Mouse (Mus musculus) heart, embryonic 12.5 days (tissue): Measurements from ENCODE around the gene Rnf38. TPM values are rescaled to one million over a fixed set of nuclear protein-coding genes. Genes with fewer than 3 reads are reported as not detected.

Experiments used
- ATAC-seq: fragments of 200-750 bp; cut with Nextera tagmentation; 2 replicates; pipeline ENCODE4 v1.8.0; 2017; ENCODE audit warnings: moderate TSS enrichment, moderate library complexity; ENCODE audit not compliant: insufficient number of reproducible peaks, low FRiP score
- H3K27ac ChIP-seq: fragments of 300-500 bp; sonication (generic); 2 replicates; pipeline ENCODE4 v1.5.1; 2016; ENCODE audit warnings: mild to moderate bottlenecking, moderate library complexity; ENCODE audit not compliant: poor library complexity, severe bottlenecking
- H3K27me3 ChIP-seq: fragments of 300-500 bp; sonication (generic); replicated peaks from 2 replicates; pipeline ENCODE4 v1.6.1; 2016; ENCODE audit warnings: mild to moderate bottlenecking, moderate library complexity
- H3K36me3 ChIP-seq: fragments of 300-500 bp; sonication (generic); 2 replicates; pipeline ENCODE4 v1.6.1; 2016; ENCODE audit warnings: mild to moderate bottlenecking, moderate library complexity
- H3K4me1 ChIP-seq: fragments of 300-500 bp; sonication (generic); replicated peaks from 2 replicates; pipeline ENCODE4 v1.6.1; 2016; ENCODE audit warnings: mild to moderate bottlenecking
- H3K4me2 ChIP-seq: fragments of 300-500 bp; sonication (generic); 2 replicates; pipeline ENCODE4 v1.6.1; 2016; ENCODE audit warnings: mild to moderate bottlenecking, moderate library complexity
- H3K4me3 ChIP-seq: fragments of 300-500 bp; sonication (generic); 2 replicates; pipeline ENCODE4 v1.5.1; 2016; ENCODE audit warnings: mild to moderate bottlenecking
- H3K9ac ChIP-seq: fragments of 300-500 bp; sonication (generic); 2 replicates; pipeline ENCODE4 v1.6.1; 2016; ENCODE audit warnings: mild to moderate bottlenecking, moderate library complexity
- H3K9me3 ChIP-seq: fragments of 300-500 bp; sonication (generic); replicated peaks from 2 replicates; pipeline ENCODE4 v1.6.1; 2016; ENCODE audit warnings: mild to moderate bottlenecking, moderate library complexity
- WGBS: fragments of 180-500 bp; shearing (Covaris S2); methylation state at CpG from one replicate; pipeline ENCODE4 v1.1.7; 2016; 5-methylcytosine and 5-hydroxymethylcytosine counted together
- polyA plus RNA-seq: library from polyadenylated mRNA; unstranded; fragments of >200 nt; fragmentation: Nextera tagmentation; extraction: Ambion mirVana; gene quantifications from 2 replicates; pipeline ENCODE4 v1.2.1, GENCODE M21; 2016

The Rnf38 gene
- polyA plus RNA-seq, 1 experiment from 2014 or later = 27.5 TPM

DNA sequence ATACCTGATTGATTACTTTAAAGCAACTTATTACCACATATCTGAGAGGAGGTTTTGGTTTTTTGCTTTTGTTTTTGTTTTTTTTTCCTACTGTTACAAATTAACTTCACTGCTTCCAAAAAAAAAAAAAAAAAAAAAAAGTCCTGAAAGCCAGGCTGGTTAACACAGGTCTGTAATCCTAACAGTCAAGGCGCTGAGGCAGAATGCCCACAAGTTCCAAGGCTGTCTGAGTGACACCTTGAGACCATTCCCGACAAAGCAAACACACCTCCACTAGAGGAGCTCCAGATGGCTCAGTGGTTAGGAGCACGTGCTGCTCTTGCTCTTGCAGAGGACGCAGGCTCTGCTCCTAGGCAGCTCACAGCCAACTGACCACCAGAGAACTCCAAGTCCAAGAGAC lies 10.1 kb downstream of the Rnf38 start:
- Histone ChIP-seq H3K36me3 (no peaks in the 10 kb centered on the region), H3K9me3 (no peaks in the 10 kb centered on the region), H3K27me3 (no peaks in the 10 kb centered on the region), H3K4me3 (no peak overlapping the region), H3K27ac (no peak overlapping the region), H3K4me1 (peaks cover 6% of the 10 kb centered on the region; the same call in 1 of the 2 replicates), H3K9ac (no peak overlapping the region), H3K4me2 (no peak overlapping the region)
- WGBS = 63% methylated on average over 4 of the region's 4 CpGs
- ATAC-seq = no peak

DNA sequence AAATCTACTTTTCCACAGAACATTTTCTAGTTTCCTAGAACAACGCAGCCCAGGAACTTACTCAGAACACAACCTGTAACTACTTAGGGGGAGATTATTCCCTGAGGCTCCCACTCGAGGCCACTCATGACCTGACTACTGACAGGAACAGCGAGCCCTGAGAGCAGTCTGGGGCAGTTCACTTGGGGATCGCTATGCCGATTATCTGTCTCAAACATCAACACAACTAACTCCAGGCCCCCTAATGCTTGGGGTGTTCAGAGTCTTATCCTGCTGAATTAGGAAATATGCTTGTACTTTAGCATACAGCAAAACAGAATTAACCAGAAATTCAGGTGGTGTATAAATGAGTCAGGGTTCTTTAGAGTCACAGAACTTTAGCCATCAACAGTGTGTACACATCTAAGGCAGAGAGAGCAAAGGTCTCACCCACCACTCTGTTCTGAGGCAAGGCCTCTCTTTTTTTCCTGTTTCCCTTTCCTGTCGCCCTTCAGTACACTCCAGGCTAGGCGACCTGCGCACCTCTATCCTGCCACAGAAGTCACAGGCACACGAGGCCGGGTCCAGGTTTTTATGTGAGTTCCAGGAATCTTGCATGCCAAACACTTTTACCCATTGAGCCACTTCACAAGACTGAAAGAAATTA lies 16.7 kb downstream of the Rnf38 start:
- no peak overlapping the region for H3K4me3 ChIP-seq
- no peaks in the 10 kb centered on the region for H3K36me3 ChIP-seq
- no peak overlapping the region for H3K4me2 ChIP-seq
- H3K27ac ChIP-seq = no peak overlapping the region
- no peaks in the 10 kb centered on the region for H3K27me3 ChIP-seq
- 39% methylated on average over 10 of the region's 10 CpGs for WGBS
- no peaks in the 10 kb centered on the region for H3K9me3 ChIP-seq
- H3K4me1 ChIP-seq = peaks cover 13% of the 10 kb centered on the region; the same call in 1 of the 2 replicates
- no peak overlapping the region for H3K9ac ChIP-seq
- ATAC-seq = no peak

DNA sequence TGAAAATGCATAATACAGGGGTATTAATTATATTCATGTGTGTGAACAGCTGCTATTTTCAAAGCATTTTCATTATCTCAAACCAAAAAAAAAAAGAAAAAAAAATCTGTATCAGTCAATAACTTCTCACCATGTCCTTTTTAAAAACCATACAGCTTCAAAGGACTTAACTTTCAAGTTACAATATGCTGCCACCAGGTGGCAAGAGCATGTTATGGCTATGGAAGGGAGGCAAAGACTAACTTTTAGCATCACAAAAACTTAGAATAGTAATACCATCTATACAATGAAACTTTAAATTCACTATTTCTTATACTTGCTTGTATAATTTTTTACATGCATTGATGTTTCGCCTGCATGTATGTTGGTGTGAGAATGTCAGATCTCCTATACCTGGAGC lies 33.6 kb downstream of the Rnf38 start:
- 67% methylated on average over 1 of the region's 1 CpGs for WGBS

DNA sequence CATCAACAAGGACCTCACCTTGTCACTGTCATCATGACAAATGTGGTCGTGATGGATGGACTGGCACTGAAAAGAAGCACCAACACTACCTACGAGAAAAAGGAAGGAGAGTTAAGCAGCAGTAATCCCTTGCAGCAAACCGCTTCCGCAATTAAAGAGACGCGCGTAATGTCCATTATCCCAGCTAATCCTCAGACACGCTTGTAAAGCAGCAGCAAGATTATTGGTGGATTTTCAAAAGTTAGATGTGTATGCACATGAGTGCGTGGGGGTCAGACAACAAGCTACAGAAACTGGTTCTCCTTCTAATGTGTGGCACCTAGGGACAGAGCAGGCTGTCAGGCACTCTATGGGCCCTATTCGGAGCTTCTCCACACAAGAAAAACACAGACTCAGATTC lies 46.2 kb downstream of the Rnf38 start:
- Histone ChIP-seq H3K9ac (no peak overlapping the region), H3K4me1 (no peaks in the 10 kb centered on the region), H3K9me3 (no peaks in the 10 kb centered on the region), H3K4me2 (no peak overlapping the region), H3K36me3 (no peaks in the 10 kb centered on the region), H3K27ac (no peak overlapping the region), H3K27me3 (no peaks in the 10 kb centered on the region), H3K4me3 (no peak overlapping the region)
- no peak for ATAC-seq
- 86% methylated on average over 10 of the region's 10 CpGs for WGBS

More for the DNA sequence above, 33.6 kb downstream of the Rnf38 start:
- Histone ChIP-seq H3K9ac (no peak overlapping the region), H3K27ac (no peak overlapping the region), H3K4me2 (no peak overlapping the region), H3K4me3 (no peak overlapping the region), H3K36me3 (no peaks in the 10 kb centered on the region), H3K27me3 (no peaks in the 10 kb centered on the region), H3K9me3 (no peaks in the 10 kb centered on the region), H3K4me1 (peaks cover 10% of the 10 kb centered on the region)
- ATAC-seq = no peak

DNA sequence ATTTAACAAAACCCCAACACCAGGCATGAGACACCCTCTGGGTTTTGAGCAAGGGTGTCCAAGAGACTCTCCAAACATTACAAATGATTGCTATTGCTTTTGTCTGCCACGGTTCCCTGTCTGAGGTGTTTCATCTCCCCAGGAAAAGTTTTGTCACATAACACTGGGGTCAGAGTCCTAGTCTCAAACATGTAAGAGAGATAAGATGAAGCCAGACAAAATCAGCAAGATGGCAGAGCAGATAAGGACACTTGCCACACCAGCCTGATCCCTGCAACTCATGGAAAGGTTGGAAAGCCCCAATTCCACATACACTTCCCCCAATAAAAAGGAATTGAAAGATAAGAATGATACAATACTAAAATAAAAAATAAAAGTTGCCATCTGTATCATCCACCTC lies 49.7 kb downstream of the Rnf38 start:
- Histone ChIP-seq H3K9ac (no peak overlapping the region), H3K36me3 (no peaks in the 10 kb centered on the region), H3K4me1 (peaks cover 11% of the 10 kb centered on the region; the same call in 1 of the 2 replicates), H3K4me2 (no peak overlapping the region), H3K4me3 (no peak overlapping the region), H3K27me3 (no peaks in the 10 kb centered on the region), H3K9me3 (no peaks in the 10 kb centered on the region), H3K27ac (no peak overlapping the region)
- ATAC-seq = no peak
- 53% methylated on average over 1 of the region's 1 CpGs for WGBS

DNA sequence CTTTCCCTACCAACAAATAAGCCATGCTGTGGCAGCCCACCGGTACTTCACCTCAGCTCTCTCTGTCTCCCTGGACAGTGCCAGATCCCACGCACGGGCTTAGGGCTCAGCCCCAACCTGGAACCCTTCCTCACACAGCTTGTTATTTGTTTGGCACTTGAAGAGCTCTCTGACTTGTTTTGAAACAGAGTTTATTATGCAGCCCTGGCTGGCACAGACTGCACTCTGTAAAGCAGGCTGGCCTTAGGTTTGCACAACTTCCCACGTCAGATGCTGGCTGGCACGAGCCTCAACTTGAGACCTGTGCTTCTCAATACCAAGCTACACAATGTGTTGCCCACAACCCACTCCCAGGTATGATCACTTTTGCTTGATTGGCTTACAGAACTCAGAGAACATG lies 53.8 kb downstream of the Rnf38 start:
- Histone ChIP-seq H3K9me3 (no peaks in the 10 kb centered on the region), H3K9ac (no peak overlapping the region), H3K27ac (no peak overlapping the region), H3K36me3 (no peaks in the 10 kb centered on the region), H3K4me1 (peaks cover 11% of the 10 kb centered on the region; the same call in 1 of the 2 replicates), H3K4me3 (no peak overlapping the region), H3K4me2 (no peak overlapping the region), H3K27me3 (no peaks in the 10 kb centered on the region)
- ATAC-seq = no peak
- WGBS = 79% methylated on average over 5 of the region's 5 CpGs

DNA sequence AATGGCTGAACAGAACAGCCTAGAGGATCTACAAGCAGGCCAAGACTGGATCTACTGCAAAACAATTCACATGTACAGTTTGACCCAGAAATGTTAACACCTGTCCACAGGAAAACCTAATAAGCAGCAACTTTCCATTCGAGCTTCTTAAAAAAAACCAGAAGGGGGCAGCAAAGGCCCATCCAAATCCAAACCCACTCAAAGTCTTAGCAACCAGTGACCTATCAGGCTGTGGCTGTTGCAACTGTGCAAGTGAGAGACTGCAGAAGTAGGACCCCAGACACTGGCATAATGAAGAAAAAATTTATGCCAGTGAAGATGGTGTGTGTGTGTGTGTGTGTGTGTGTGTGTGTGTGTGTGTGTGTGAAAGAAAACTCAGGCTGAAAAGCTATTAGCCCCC lies 60.4 kb downstream of the Rnf38 start:
- no peak overlapping the region for H3K4me3 ChIP-seq
- no peak overlapping the region for H3K9ac ChIP-seq
- H3K27ac ChIP-seq = no peak overlapping the region
- ATAC-seq = no peak
- H3K4me1 ChIP-seq = peaks cover 9% of the 10 kb centered on the region
- H3K4me2 ChIP-seq = no peak overlapping the region
- H3K9me3 ChIP-seq = no peaks in the 10 kb centered on the region
- H3K36me3 ChIP-seq = no peaks in the 10 kb centered on the region
- H3K27me3 ChIP-seq = no peaks in the 10 kb centered on the region
- 3% methylated on average over 1 of the region's 1 CpGs for WGBS

DNA sequence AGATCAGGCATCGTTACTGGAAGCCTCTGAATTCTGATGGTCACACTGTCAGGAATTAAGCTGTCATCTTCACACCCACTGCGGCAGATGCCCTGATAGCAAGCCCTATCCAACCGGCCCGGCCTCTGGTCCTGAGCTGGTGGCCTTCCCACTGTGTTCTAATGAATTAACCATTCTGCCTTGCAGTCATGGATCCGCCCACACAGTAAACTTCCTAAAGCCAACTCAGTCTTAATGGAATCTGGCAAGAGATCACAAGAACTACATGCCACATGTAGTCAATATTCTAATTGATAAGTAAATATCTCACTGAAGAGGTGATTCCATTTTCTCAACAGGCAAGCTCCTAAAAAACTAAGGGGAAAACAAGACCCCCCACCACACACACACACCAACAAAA lies 60.9 kb downstream of the Rnf38 start:
- no peaks in the 10 kb centered on the region for H3K9me3 ChIP-seq
- no peaks in the 10 kb centered on the region for H3K36me3 ChIP-seq
- WGBS = 61% methylated on average over 5 of the region's 5 CpGs
- no peaks in the 10 kb centered on the region for H3K27me3 ChIP-seq
- H3K9ac ChIP-seq = no peak overlapping the region
- H3K27ac ChIP-seq = no peak overlapping the region
- H3K4me2 ChIP-seq = no peak overlapping the region
- H3K4me1 ChIP-seq = peaks cover 9% of the 10 kb centered on the region
- no peak overlapping the region for H3K4me3 ChIP-seq
- ATAC-seq = no peak

DNA sequence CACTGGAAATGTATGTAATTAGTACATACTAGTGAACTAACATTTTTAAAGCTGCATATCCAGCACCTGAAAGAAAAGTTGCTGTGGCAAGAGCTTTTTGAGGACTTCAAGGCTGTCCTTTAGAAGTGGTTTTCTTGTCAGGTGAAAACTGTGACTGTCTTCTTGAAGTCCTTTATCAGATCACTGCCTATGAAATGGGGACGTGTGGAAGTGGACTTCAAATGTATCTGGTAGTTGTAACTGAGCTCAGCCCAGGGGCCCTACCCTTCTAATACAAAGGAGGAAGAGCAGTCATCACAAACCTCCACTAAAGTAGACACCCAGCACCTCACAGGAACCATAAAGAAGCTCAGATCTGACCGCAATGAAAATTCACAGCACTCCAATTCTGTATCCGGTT lies 63.7 kb downstream of the Rnf38 start:
- WGBS = 72% methylated on average over 3 of the region's 3 CpGs
- ATAC-seq = no peak
- Histone ChIP-seq H3K27me3 (no peaks in the 10 kb centered on the region), H3K4me1 (peaks cover 16% of the 10 kb centered on the region), H3K27ac (no peak overlapping the region), H3K4me3 (no peak overlapping the region), H3K4me2 (no peak overlapping the region), H3K9me3 (no peaks in the 10 kb centered on the region), H3K9ac (no peak overlapping the region), H3K36me3 (no peaks in the 10 kb centered on the region)

DNA sequence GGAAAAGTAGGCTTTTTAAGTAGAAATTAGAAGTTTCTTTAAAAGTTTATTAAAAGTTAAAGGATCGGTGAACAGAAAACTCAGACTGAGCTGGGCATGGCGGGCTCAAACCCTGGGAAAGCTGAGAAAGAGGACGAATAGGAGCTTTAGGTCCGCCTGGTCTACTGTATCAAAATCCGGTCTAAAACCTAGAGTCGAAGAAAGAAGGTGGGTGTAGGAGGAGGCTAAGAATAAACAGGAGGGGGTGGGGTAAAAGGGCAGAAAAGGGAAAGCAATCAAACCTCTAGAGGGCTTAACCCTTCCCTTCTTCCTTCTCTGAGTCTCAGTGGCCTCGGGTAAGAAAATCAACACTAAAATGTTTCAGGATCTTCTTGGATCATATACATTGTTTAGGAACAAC lies 64.8 kb downstream of the Rnf38 start:
- peak overlapping the region; percentile 44 for H3K9ac ChIP-seq
- no peaks in the 10 kb centered on the region for H3K36me3 ChIP-seq
- H3K4me1 ChIP-seq = peaks cover 17% of the 10 kb centered on the region
- H3K4me2 ChIP-seq = peak overlapping the region; percentile 69
- WGBS = under 1% methylated on average over 7 of the region's 7 CpGs
- no peaks in the 10 kb centered on the region for H3K27me3 ChIP-seq
- peak overlapping the region; percentile 51 for H3K4me3 ChIP-seq
- no peaks in the 10 kb centered on the region for H3K9me3 ChIP-seq
- no peak for ATAC-seq
- H3K27ac ChIP-seq = peak overlapping the region; percentile 63

DNA sequence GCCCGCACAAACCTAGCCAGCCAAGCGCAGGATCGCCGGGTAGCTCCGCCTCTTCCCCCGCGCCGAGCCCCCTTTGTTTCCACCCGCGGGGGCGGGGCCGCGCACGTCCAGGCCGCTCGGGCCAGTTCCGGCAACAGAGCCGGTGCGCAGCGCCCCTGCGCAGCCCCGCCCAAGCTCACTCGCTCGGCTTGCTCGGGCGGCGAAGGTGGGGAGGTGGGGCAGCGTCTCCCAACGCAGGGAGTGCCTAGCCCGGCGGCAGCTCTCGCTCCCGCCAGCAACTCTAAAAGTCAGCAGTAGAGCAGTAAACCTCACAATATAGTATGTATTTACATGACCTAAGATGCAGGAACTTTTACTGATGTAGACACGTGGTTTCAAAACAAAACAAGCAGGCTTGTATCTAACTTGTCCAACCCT lies 65.3 kb downstream of the Rnf38 start:
- WGBS = 0% methylated on average over 15 of the region's 34 CpGs
- peak; percentile 93 for ATAC-seq

More for the DNA sequence above, 65.3 kb downstream of the Rnf38 start:
- Histone ChIP-seq H3K4me1 (peaks cover 17% of the 10 kb centered on the region), H3K27me3 (no peaks in the 10 kb centered on the region), H3K27ac (peak overlapping the region; percentile 63), H3K9ac (peak overlapping the region; percentile 44), H3K9me3 (no peaks in the 10 kb centered on the region), H3K4me3 (peak overlapping the region; percentile 51), H3K36me3 (no peaks in the 10 kb centered on the region), H3K4me2 (peak overlapping the region; percentile 69)
